Mouse (Mus musculus) forebrain, embryonic 15.5 days (tissue): ENCODE data around the gene Ptgr2. TPM values are rescaled to one million over a fixed set of nuclear protein-coding genes. Genes with fewer than 3 reads are reported as not detected.
"Not testable (repeated sequence)": the region's sequence is repeated elsewhere in the genome, so short reads cannot be mapped to it uniquely, and the experiment has no call there.

Experiments used
- ATAC-seq: fragments of 200-750 bp; cut with Nextera tagmentation; replicated peaks from 2 replicates; pipeline ENCODE4 v1.8.0; 2017; ENCODE audit warnings: mild to moderate bottlenecking, moderate TSS enrichment, moderate library complexity
- H3K27ac ChIP-seq: fragments of 300-500 bp; sonication (generic); replicated peaks from 2 replicates; pipeline ENCODE4 v1.5.1; 2015; ENCODE audit warnings: mild to moderate bottlenecking, inconsistent platforms
- H3K27me3 ChIP-seq: fragments of 300-500 bp; sonication (generic); 2 replicates; pipeline ENCODE4 v1.6.1; 2015; ENCODE audit warnings: inconsistent platforms
- H3K36me3 ChIP-seq: fragments of 300-500 bp; sonication (generic); 2 replicates; pipeline ENCODE4 v1.6.1; 2015; ENCODE audit warnings: mild to moderate bottlenecking, inconsistent platforms
- H3K4me1 ChIP-seq: fragments of 300-500 bp; sonication (generic); 2 replicates; pipeline ENCODE4 v1.6.1; 2015; ENCODE audit warnings: inconsistent platforms
- H3K4me2 ChIP-seq: fragments of 300-500 bp; sonication (generic); replicated peaks from 2 replicates; pipeline ENCODE4 v1.6.1; 2015; ENCODE audit warnings: mild to moderate bottlenecking, inconsistent platforms
- H3K4me3 ChIP-seq: fragments of 300-500 bp; sonication (generic); 2 replicates; pipeline ENCODE4 v1.5.1; 2015; ENCODE audit warnings: mild to moderate bottlenecking, inconsistent platforms
- H3K9ac ChIP-seq: fragments of 300-500 bp; sonication (generic); replicated peaks from 2 replicates; pipeline ENCODE4 v1.6.1; 2015; ENCODE audit warnings: mild to moderate bottlenecking, inconsistent platforms
- H3K9me3 ChIP-seq: fragments of 300-500 bp; sonication (generic); 2 replicates; pipeline ENCODE4 v1.6.1; 2016; ENCODE audit warnings: inconsistent platforms
- WGBS: fragments of 180-500 bp; shearing (Covaris S2); methylation state at CpG from one replicate; pipeline ENCODE4 v1.1.7; 2015; ENCODE audit warnings: mixed read lengths; 5-methylcytosine and 5-hydroxymethylcytosine counted together
- polyA plus RNA-seq: library from polyadenylated mRNA; unstranded; fragments of >200 nt; fragmentation: Nextera tagmentation; extraction: Ambion mirVana; gene quantifications from 2 replicates; pipeline ENCODE4 v1.2.1, GENCODE M21; 2015

Ptgr2 gene
- polyA plus RNA-seq, 1 experiment from 2014 or later = 13.4 TPM

DNA sequence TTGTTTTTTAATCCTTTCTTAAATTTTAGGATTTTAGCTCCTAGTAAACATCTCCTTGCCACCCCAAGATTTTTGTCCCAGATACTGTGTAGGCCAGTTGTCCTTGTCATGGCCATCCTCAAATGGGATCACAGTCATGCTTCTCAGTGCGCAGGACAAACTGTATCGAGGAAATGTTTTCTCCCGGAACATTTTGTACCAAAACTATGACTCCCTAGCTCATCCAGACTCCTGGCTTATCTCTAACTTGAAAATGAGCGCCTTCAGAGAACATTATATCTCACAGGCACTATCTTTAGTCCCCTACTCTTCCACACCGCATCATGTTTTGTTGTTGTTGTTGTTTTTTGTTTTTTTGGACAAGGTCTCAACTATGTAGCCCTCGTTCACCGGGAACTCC lies 31.0 kb downstream of the Ptgr2 start:
- H3K27ac ChIP-seq = peak overlapping the region; percentile 95; the same call in 1 of the 2 replicates
- 33% methylated on average over 7 of the region's 7 CpGs for WGBS
- no peaks in the 10 kb centered on the region for H3K27me3 ChIP-seq
- no peaks in the 10 kb centered on the region for H3K9me3 ChIP-seq
- peak overlapping the region; percentile 94 for H3K9ac ChIP-seq
- peaks cover 26% of the 10 kb centered on the region for H3K4me1 ChIP-seq
- no peak for ATAC-seq
- H3K4me2 ChIP-seq = peak overlapping the region; percentile 97
- peak overlapping the region; percentile 96 for H3K4me3 ChIP-seq
- no peaks in the 10 kb centered on the region for H3K36me3 ChIP-seq

DNA sequence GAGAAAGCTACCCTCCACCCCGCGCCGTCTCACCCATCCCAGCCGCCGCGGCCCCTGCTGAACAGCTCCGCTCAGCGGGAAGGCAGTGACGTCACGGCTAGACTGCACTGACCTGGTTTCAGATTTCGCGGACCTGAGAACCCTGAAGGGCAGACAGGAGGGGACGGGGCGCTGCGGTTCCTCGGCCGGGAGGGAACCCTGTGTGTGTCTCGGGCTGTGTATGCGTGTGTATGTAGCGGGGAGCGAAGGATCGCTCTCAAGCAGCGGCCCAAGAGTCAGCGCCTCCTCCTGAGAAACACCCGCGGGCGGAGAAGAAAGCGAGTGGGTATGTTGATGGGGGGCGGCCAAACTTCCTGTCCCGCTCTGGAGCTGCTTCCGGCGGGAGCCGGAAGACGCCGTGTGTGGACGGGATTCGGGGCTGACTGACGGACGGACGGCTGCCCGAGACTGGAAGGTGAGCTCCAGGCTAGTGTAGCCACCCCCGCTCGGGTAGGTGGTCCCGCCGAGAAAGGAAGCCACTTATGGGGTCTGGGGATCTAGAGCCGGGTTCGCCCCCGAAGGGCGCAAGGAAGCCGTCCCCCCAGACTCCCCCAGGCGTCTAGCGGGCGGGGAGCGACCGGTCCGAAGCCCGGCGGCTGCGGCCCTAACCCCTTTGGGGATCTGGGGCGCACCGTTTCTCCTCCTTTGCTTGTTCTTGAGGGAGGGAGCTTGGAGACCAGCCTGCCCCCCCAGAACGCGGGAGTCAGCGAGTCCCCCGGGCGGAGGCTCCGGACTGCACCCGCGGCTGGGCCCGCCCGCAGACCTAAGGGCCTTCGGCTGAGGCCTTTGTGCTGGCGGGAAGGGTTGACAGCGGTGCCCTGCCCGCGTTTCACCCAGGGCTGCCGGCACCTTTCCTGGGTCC lies 31.9 kb downstream of the Ptgr2 start, which contains the start of gene Zfp410:
TSS of gene Zfp410 (plus strand) at position 132 of the 901 bp plus-strand sequence.
- Histone ChIP-seq H3K4me3 (peak within 1 kb of the TSS; percentile 96), H3K27me3 (no peaks in the 10 kb centered on the region), H3K9me3 (no peaks in the 10 kb centered on the region), H3K27ac (peak within 1 kb of the TSS; percentile 95), H3K36me3 (no peaks in the 10 kb centered on the region), H3K9ac (peak within 1 kb of the TSS; percentile 94), H3K4me1 (peaks cover 29% of the 10 kb centered on the region), H3K4me2 (peak within 1 kb of the TSS; percentile 97)
- peak; percentile 94 for ATAC-seq
- under 1% methylated on average over 77 of the region's 77 CpGs for WGBS

DNA sequence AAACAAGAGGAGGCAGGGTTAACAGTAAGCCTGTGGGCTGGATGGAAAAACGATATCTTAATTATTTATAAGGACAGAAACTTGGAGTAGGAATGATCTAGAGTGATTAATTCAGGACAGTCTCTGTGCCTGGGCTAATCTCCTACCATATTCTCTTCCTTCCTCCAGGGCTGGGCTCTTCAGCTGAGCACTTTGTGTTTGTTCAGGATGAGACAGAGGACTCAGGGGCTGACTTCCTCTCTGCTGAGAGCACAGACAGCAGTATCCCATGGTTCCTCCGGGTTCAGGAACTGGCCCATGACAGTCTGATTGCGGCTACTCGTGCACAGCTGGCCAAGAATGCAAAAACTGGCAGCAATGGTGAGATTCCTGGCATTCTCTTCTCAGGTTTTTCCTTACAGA lies 42.1 kb downstream of the Ptgr2 start:
- no peak overlapping the region for H3K4me2 ChIP-seq
- peaks cover 62% of the 10 kb centered on the region for H3K36me3 ChIP-seq
- no peaks in the 10 kb centered on the region for H3K4me1 ChIP-seq
- H3K9ac ChIP-seq = no peak overlapping the region
- WGBS = 89% methylated on average over 4 of the region's 4 CpGs
- ATAC-seq = no peak
- no peak overlapping the region for H3K4me3 ChIP-seq
- no peaks in the 10 kb centered on the region for H3K27me3 ChIP-seq
- no peaks in the 10 kb centered on the region for H3K9me3 ChIP-seq
- no peak overlapping the region for H3K27ac ChIP-seq

DNA sequence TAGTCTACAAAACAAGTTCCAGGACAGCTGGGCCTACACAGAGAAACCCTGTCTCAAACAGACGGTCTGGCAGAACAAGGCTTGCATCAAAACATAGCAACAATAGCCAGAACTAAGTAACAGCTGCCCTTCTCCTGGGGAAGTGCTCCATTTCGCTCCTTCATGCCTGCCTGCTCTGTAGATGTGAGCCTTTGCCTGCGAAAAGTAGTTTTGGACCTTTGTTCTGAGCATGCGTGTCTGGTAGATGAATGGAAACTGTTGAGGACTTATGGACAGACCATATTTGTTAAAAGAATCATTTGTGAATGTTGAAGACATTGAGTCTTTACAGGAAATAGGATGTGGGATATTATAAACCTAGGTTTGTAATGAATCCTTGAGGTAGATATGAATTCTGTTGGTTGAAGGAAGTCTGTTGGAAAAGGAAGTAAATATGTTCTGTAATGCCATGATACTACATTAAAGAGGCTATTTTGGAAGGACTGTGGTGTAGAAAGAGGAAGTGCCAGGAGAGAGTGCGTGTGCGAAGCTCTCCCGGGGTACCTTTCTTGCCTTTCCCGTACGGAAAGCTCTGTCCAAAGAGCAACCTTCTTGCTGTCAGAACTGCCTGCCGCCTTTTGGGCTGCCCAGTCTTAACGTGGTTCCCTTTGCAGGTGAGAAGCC lies 52.1 kb downstream of the Ptgr2 start:
- no peak overlapping the region for H3K4me2 ChIP-seq
- no peak overlapping the region for H3K27ac ChIP-seq
- peaks cover 77% of the 10 kb centered on the region for H3K36me3 ChIP-seq
- 94% methylated on average over 11 of the region's 11 CpGs for WGBS
- no peak for ATAC-seq
- H3K4me1 ChIP-seq = no peaks in the 10 kb centered on the region
- H3K4me3 ChIP-seq = no peak overlapping the region
- H3K9me3 ChIP-seq = no peaks in the 10 kb centered on the region
- H3K9ac ChIP-seq = no peak overlapping the region
- no peaks in the 10 kb centered on the region for H3K27me3 ChIP-seq

DNA sequence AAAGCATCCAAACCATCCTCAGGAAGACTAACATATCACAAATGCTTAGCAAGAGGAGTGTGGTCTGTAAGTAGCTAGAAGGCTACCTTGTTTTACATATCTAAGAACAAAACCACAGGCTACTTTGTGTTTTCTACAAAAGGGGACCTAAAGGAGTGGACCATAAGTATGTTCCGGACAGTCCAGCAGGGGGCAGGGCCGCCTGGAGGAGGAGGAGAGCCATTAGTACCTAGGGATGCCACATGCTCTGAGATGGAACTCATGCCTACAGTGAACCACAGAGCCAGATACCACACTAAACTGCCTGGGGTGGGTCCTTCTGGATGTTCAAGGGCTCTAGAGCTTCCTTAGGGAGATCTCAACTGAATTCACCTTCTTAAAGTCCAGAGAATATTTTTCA lies 62.2 kb downstream of the Ptgr2 start:
- Histone ChIP-seq H3K4me1 (no peaks in the 10 kb centered on the region), H3K27me3 (no peaks in the 10 kb centered on the region), H3K4me3 (no peak overlapping the region), H3K9me3 (no peaks in the 10 kb centered on the region), H3K36me3 (peaks cover 68% of the 10 kb centered on the region), H3K9ac (no peak overlapping the region), H3K4me2 (no peak overlapping the region), H3K27ac (no peak overlapping the region)
- ATAC-seq = no peak
- WGBS = 39% methylated on average over 2 of the region's 2 CpGs

DNA sequence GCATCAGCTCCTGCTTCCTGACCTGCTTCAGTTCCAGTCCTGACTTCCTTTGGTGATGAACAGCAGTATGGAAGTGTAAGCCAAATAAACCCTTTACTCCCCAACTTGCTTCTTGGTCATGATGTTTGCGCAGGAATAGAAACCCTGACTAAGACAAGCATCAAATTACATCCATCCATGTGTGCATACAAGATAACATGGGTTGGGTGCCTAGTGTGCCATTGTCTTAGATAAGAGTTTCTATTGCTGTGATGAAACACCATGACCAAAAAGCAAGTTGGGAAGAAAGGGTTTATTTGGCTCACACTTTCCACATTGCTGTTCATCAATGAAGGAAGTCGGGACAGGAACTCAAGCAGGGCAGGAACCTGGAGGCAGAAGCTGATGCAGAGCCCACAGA lies 73.7 kb downstream of the Ptgr2 start:
- ATAC-seq, H3K4me3 ChIP-seq, H3K9me3 ChIP-seq, H3K27me3 ChIP-seq, H3K4me2 ChIP-seq, H3K27ac ChIP-seq, H3K9ac ChIP-seq: not testable (repeated sequence)
- Histone ChIP-seq H3K4me1 (peaks cover 22% of the 10 kb centered on the region), H3K36me3 (peaks cover 31% of the 10 kb centered on the region)
- WGBS = 87% methylated on average over 2 of the region's 2 CpGs

DNA sequence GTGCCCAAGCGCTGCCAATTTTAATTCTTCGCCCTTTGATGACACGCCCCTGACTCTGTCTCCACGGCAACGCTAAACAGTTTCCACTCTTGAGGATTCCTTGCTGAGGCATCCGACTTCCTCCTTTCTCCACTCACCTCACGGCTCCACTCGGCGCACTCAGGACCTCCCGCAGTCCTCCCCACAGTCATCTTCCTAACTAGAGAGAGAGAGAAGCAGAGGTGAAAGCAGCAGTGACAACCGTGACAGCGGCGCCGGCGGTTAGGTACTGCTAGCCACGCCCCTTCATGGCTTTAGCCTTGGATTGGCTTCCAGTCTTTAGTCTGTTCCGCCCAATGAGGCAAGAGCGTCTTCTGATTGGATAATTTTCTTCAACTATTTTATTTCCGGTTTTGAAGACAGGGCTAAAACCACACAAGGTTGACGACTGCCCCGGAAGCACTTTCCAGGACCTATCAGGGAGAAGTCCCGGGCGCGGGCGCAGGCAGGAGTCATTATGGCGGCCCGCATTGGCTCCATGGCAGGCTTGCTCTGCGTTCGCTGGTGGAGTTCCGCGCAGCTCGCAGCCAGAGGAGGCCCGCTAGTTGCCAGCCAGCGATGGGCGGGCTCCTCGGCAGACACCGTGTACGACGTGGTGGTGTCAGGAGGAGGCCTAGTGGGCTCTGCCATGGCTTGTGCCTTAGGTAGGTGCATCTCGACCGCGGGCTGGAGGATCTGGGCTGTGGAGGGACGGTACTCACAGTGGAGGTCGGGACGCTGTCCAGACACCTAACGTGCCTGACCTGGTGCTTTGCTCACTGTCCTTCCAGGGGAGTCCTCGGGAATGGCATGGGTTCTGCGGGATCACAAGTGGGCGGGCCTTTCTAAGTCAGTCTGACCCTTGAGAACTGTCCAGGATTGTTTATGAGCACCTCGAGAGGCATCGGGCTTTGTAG lies 76.8 kb downstream of the Ptgr2 start, which contains the start of the genes Coq6 and Fam161b:
TSS of gene Coq6 (plus strand) at position 103 of the 935 bp plus-strand sequence.
TSS of gene Fam161b (minus strand) at position 279 of the 935 bp plus-strand sequence.
- H3K27me3 ChIP-seq = no peaks in the 10 kb centered on the region
- H3K36me3 ChIP-seq = peaks cover 5% of the 10 kb centered on the region; the same call in 1 of the 2 replicates
- ATAC-seq = peak; percentile 99
- WGBS = under 1% methylated on average over 51 of the region's 51 CpGs
- no peaks in the 10 kb centered on the region for H3K9me3 ChIP-seq
- peak within 1 kb of the TSS; percentile 52 for H3K27ac ChIP-seq
- H3K4me3 ChIP-seq = peak within 1 kb of the TSS; percentile 80
- H3K9ac ChIP-seq = peak within 1 kb of the TSS; percentile 81
- peaks cover 22% of the 10 kb centered on the region for H3K4me1 ChIP-seq
- H3K4me2 ChIP-seq = peak within 1 kb of the TSS; percentile 70

DNA sequence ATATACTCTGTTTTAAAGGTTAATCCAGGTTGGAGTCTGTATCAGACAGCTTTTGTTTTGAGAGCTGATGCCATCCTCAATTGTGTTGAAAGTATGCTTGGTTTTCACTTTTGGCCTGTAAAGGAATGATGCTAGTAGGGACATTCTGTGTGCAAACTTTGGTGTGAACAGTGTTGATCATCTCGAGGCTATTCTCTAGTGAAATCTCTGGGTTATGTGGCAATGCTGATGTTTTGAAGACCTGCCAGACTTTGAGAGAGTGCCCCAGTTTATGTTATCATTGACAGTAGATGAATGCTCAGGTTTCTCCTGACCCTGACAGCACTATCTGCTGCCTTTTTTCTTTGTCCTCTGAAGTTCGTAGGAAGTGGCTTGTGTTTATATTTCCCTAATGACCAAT lies 77.8 kb downstream of the Ptgr2 start:
- WGBS = 66% methylated on average over 2 of the region's 2 CpGs
- peak overlapping the region; percentile 70 for H3K4me2 ChIP-seq

DNA sequence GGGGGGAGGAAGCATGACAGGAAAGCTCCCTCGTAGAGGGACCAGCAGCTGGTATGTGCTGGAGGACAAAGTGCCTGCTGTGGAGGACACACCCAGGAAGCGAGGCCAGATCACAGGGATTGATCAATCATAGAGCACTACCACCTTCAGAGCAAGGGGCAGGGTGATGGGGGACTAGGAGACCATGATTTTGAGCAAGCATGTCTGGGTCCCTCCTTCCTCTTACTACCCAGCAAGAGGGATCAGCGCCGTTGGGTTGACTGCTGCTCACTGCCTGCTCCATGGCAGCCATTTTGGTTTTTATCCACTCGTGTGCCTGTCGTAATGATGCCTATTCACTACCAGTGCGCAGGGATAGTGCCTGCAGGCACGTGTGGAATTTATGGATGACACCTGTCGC lies 79.3 kb downstream of the Ptgr2 start:
- Histone ChIP-seq H3K27me3 (no peaks in the 10 kb centered on the region), H3K36me3 (peaks cover 21% of the 10 kb centered on the region), H3K9me3 (no peaks in the 10 kb centered on the region), H3K4me1 (peaks cover 22% of the 10 kb centered on the region), H3K4me3 (no peak overlapping the region), H3K4me2 (no peak overlapping the region), H3K27ac (no peak overlapping the region), H3K9ac (no peak overlapping the region)
- ATAC-seq = no peak
- WGBS = 94% methylated on average over 9 of the region's 9 CpGs

More for the DNA sequence above, 77.8 kb downstream of the Ptgr2 start:
- Histone ChIP-seq H3K4me3 (peak overlapping the region; percentile 80), H3K36me3 (peaks cover 8% of the 10 kb centered on the region), H3K4me1 (peaks cover 22% of the 10 kb centered on the region), H3K9ac (peak overlapping the region; percentile 81; the same call in 1 of the 2 replicates), H3K9me3 (no peaks in the 10 kb centered on the region), H3K27ac (no peak overlapping the region), H3K27me3 (no peaks in the 10 kb centered on the region)
- no peak for ATAC-seq

DNA sequence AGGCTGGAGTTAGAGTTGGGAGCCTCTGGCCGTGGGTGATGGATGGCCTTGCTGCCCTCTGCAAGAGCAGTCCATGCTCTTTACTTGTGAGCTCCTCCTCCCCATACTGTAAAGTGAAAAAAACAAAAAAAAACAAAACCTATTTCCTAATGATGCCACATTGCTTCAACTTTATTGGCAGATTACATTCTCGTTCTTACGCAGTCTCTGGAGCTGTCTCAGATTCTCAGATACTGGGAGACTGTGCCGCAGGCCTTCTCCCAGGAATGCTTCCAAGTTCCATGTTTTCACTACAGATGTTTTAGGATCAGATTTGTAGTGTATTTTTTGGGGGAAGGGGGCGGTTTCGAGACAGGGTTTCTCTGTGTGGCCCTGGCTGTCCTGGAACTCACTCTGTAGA lies 80.1 kb downstream of the Ptgr2 start:
- H3K36me3 ChIP-seq = peaks cover 30% of the 10 kb centered on the region
- H3K9ac ChIP-seq = no peak overlapping the region
- peaks cover 22% of the 10 kb centered on the region for H3K4me1 ChIP-seq
- H3K9me3 ChIP-seq = no peaks in the 10 kb centered on the region
- H3K27me3 ChIP-seq = no peaks in the 10 kb centered on the region
- no peak overlapping the region for H3K4me2 ChIP-seq
- WGBS = 98% methylated on average over 6 of the region's 6 CpGs
- no peak overlapping the region for H3K27ac ChIP-seq
- H3K4me3 ChIP-seq = no peak overlapping the region
- no peak for ATAC-seq
